Mouse (Mus musculus): ENCODE data around the gene Brk1.
A peak's percentile ranks its signal among the peaks of the same experiment; 100 is the strongest.

The Brk1 gene

GRCm38 (mm10) chr6:113623941-113624751 lies 19.6 kb downstream of the Brk1 start, which contains the start of gene Vhl:
Vhl (plus strand) TSS chr6:113623959.
- DNase-seq (ENCODE audit: low read depth, low spot score), result peak; percentile 77

GRCm38 (mm10) chr6:113624989-113625770 lies 20.6 kb downstream of the Brk1 start:
- DNase-seq (ENCODE audit: low read depth, low spot score), result no peak

DNA sequence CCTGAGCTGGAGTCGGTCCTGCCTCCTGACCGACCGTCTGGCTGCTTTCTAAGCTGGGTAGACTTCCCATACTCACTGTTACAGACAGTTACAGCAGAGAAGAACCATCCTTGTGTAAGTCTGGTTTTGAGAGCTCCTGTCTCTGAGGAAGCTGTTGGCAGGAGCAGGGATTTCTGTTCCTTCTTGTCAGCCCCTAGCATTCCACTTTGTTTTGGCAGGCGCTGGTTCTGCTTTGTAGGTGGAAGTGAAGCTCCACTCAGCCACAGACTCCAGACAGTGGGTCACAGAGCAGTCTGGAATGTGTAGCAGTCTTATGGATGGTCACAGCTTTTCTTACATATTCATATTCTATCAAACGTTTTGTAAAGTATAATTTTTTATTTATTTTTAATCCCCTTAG lies 25.8 kb downstream of the Brk1 start:
- no peak for DNase-seq (ENCODE audit: low read depth, low spot score)

DNA sequence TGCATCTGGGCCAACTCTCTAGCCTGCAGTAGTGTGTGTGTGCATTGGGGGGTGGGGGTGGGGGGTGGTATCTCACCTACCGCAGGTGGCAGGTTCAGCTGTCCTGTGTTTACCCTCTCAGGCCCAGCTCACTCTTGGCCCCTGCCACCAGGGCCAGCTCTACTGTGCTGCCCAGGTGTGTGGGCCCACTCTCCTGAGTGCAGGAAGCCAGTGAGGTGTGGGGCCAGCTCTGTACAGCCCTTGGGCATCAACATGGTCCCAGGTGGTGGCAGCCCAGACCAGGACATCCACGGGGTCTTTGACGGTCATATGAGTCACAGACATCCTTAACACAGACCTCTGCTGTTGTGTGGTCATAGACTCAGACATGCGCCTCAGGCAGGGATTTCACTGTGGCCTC lies 28.3 kb downstream of the Brk1 start:
- DNase-seq (ENCODE audit: low read depth, low spot score), result no peak

GRCm38 (mm10) chr6:113638302-113639040 lies 33.9 kb downstream of the Brk1 start, which contains the start of gene Irak2:
Irak2 (plus strand) TSS chr6:113638467.
- DNase-seq (ENCODE audit: low read depth, low spot score), result peak; percentile 94

DNA sequence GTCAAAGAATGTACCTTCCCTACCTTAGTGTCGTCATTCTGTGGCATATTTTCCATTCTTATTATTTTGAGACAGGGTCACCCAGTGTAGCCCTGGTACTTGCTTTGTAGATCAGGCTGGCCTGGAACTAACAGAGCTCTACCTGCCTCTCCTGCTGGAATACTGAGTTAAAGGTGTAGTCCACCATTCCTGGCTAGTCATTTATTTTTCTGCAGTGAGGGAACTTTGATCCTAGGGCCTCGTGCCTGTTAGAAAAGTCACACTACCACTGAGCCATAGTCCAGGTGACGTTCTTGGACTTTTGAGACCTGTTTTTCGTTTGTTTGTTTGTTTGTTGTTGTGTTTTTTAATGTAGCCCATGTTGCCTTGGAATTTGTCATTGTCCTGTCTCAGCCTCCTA lies 34.6 kb downstream of the Brk1 start:
- DNase-seq (ENCODE audit: low read depth, low spot score), result no peak

GRCm38 (mm10) chr6:113642605-113643004 lies 38.0 kb downstream of the Brk1 start:
- no peak for DNase-seq (ENCODE audit: low read depth, low spot score)

- DNase-seq (ENCODE audit: low read depth, low spot score), result no peak
These were observed 38.4 kb downstream of the Brk1 start for GRCm38 (mm10) chr6:113643021-113643420.

DNA sequence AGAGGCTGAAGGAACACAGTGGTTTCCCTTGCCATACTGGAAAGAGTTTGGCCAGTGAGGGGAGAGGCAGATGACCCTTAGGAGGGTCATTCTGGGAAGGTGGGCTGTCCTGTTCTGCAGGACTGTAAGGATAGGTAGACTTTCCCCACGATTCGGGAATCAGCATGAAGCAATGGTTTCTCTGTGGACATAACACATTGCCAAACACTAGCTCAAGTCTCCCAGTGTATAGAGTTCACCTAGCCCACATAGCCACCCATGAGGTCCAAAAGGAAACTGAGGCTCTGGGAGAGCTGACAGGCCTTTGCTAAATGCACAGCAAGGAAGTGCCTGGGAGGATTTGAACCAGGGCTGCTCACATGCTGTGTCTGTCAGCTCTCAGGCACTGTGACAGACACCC lies 39.4 kb downstream of the Brk1 start:
- no peak for DNase-seq (ENCODE audit: low read depth, low spot score)

GRCm38 (mm10) chr6:113644808-113645207 lies 40.2 kb downstream of the Brk1 start:
- no peak for DNase-seq (ENCODE audit: low read depth, low spot score)

GRCm38 (mm10) chr6:113649346-113650196 lies 45.0 kb downstream of the Brk1 start:
- DNase-seq (ENCODE audit: low read depth, low spot score), result no peak

GRCm38 (mm10) chr6:113650197-113650640 lies 45.6 kb downstream of the Brk1 start:
- no peak for DNase-seq (ENCODE audit: low read depth, low spot score)

DNA sequence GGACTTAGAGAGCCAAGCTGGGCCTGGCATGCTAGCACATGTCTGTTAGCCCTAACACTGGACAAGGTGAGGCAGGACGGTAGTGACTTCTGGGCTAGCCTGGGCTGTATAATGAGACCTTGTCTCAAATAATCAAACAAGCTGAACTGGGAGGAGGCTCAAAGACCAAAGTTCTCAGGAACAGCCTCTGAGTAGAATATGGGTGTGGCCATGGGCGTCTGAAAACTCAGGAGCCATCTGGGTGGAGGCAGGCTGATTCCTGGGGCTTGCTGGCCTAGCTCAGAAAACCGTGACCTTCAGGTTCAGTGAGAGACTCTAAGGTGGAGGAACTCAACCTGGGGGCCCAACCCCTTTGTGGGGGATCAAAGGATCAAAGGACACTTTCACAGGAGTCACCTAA lies 47.1 kb downstream of the Brk1 start:
- no peak for DNase-seq (ENCODE audit: low read depth, low spot score)

DNA sequence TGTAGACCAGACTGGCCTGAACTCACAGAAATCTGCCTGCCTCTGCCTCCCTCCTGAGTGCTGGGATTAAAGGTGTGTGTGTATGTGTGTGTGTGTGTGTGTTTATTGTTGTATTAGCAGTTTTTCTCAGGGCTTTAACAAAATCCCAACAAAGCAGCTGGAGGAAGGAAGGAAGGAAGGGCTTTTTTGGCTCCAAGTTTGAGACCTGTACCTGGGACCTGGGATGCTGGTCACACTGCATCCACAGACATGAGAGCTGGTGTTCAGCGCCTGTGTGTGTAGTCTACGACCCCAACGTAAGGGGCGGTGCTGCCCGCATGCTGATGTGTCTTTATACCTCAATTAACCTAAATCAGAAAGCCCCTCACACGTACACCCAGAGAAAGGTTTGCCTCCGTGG lies 49.0 kb downstream of the Brk1 start:
- DNase-seq (ENCODE audit: low read depth, low spot score), result no peak

DNA sequence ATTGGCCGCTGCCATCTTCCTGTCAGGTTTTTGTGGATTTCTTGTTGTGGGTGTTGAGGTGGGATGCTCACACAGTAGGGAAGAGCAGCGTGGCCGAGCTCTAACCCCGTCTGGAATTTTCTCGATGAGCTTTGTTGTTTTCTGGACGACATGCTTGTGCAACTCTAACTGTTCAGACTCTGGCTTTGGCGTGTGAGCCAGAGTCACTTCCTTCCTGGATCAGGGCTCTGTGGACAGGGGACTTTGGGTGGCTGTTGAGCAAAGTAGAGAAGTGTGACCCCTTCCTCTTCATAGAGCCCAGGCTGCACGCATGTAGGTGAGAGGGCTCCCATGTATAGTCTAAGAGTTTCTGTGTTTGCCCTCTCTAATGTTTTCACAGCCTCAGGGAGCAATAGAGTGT lies 49.5 kb downstream of the Brk1 start:
- DNase-seq (ENCODE audit: low read depth, low spot score), result no peak

GRCm38 (mm10) chr6:113654753-113655397 lies 50.3 kb downstream of the Brk1 start:
- no peak for DNase-seq (ENCODE audit: low read depth, low spot score)

DNA sequence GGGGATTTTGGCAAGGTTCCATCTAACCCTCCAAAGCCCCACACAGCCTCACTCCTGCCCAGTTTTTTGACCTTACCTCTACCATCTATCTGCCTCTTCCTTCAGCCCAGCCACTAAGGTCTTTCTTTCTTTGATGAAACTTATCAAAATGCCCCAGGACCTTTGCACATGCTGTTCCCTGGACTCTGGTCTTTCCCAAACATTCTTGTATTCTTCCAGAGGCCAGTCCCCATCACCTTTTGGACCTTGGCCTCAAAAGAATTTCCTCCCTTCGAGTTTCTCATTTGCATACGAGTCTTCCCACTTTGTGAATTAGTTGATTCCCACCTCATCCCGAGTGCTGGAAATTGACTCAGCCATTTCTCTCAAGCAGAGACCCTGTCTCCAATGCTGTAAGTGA lies 50.9 kb downstream of the Brk1 start:
- DNase-seq (ENCODE audit: low read depth, low spot score), result no peak

- no peak for DNase-seq (ENCODE audit: low read depth, low spot score)
These were observed 52.3 kb downstream of the Brk1 start for GRCm38 (mm10) chr6:113656847-113657246.

DNA sequence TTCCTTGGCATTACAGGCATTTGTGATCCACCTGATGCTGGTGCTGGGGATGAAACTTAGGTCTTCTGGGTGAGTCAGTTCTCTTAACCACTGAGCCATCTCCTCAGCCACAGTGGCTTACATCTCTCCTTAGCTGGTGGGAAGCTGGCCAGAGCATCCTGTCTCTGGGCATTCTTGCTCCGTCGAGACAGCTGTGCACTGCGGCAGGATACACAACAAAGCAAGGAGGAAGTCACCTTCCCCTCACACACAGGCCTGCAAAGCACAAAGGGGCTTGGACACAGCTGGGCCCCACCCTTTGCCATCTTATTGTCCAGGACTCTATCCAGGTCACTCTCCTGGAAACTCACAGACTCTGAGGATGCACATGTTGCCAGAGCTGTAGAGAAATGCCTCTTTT lies 53.7 kb downstream of the Brk1 start:
- DNase-seq (ENCODE audit: low read depth, low spot score), result no peak

DNA sequence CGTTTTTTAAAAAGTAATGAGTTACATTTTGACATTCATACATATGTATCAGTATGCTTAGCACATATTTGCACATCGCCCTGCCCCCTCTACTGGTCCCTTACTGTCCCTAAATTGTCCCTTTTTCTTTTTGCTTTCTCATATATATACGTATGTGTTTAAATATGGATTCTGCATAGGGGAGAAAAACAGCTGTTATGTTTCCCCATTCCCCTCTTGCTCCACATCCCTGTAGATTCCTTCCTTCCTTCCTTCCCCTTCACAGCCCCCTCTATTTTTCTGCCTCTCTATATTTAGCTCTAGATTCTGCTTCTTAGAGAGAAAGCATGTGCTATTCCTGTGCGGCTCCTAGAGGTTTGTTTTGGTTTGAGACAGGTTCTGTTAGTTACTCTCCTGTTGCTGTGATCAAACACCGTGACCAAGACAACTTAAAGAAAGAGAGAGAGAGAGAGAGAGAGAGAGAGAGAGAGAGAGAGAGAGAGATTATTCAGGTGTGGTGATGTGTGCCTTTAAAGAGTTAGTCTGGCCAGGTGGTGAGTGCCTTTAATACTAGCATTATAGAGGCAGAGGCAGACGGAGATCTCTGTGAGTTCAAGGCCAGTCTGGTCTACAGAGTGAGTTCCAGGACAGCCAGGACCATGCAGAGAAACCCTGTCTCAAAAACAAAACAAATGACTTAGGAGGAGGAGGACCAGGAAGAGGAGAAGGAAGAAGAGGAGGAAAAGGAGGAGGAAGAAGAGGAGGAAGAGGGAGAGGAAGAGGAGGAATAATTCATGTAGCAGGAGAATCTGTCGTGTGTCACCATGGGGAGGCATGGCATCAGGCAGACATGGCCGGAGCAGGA lies 55.3 kb downstream of the Brk1 start:
- no peak for DNase-seq (ENCODE audit: low read depth, low spot score)
